Mouse (Mus musculus): ENCODE results near the gene Hist1h4j. TPM values are rescaled to one million over a fixed set of nuclear protein-coding genes. Genes with fewer than 3 reads are reported as not detected.
"Not testable (repeated sequence)": the region's sequence is repeated elsewhere in the genome, so short reads cannot be mapped to it uniquely, and the experiment has no call there.

The Hist1h4j gene
- polyA plus RNA-seq, 1 experiment: 2.4 TPM

- Histone ChIP-seq H3K4me3 (replicated peaks; ENCODE audit: insufficient read depth, low read depth, low read length) (peak within 1 kb of the TSS; percentile 86), H3K27ac (ENCODE audit: insufficient read depth, low read length) (peak within 1 kb of the TSS; percentile 57)
- peak; percentile 76 to 91 for DNase-seq
- under 1% methylated on average over 47 of the region's 50 CpGs for WGBS
- not testable (repeated sequence) for H3K27me3 ChIP-seq (ENCODE audit: control insufficient read depth, insufficient read depth, low read length); H3K4me1 ChIP-seq (ENCODE audit: control insufficient read depth, insufficient read depth, low read length)
- 0 out of 2 replicates have a peak, but pooled peaks have one; percentile 39 for TF ChIP-seq POLR2A (IDR thresholded peaks at IDR 0.05; ENCODE audit: borderline replicate concordance, insufficient read depth, low read length)
Measured at GRCm38 (mm10) chr13:21753524-21754285, 18.8 kb downstream of the Hist1h4j start, which contains the start of the genes Hist1h2ak and Hist1h2bn. TSS of gene Hist1h2ak (minus strand) at chr13:21753827. TSS of gene Hist1h2bn (plus strand) at chr13:21754123.

GRCm38 (mm10) chr13:21754294-21755001 is 19.6 kb downstream of the Hist1h4j start:
- H3K27ac ChIP-seq (ENCODE audit: insufficient read depth, low read length); H3K27me3 ChIP-seq (ENCODE audit: control insufficient read depth, insufficient read depth, low read length); H3K4me1 ChIP-seq (ENCODE audit: control insufficient read depth, insufficient read depth, low read length): not testable (repeated sequence)
- H3K4me3 ChIP-seq (replicated peaks; ENCODE audit: insufficient read depth, low read depth, low read length): peak overlapping the region; percentile 26
- 1% methylated on average over 23 of the region's 26 CpGs for WGBS
- DNase-seq: peak in 1 of 2 experiments; percentile 23

- H3K27me3 ChIP-seq (ENCODE audit: control insufficient read depth, insufficient read depth, low read length): no peaks in the 10 kb centered on the region
- TF ChIP-seq CTCF (IDR thresholded peaks at IDR 0.05; ENCODE audit: borderline replicate concordance, insufficient read depth, low read depth, low read length) (no peak), POLR2A (IDR thresholded peaks at IDR 0.05; ENCODE audit: borderline replicate concordance, insufficient read depth, low read length) (no peak)
- WGBS: 57% methylated on average over 1 of the region's 1 CpGs
- no peak overlapping the region for H3K27ac ChIP-seq (ENCODE audit: insufficient read depth, low read length)
- no peak overlapping the region for H3K4me3 ChIP-seq (replicated peaks; ENCODE audit: insufficient read depth, low read depth, low read length)
- DNase-seq: no peak
- H3K4me1 ChIP-seq (ENCODE audit: control insufficient read depth, insufficient read depth, low read length): no peaks in the 10 kb centered on the region
Measured at GRCm38 (mm10) chr13:21755707-21756106, 20.8 kb downstream of the Hist1h4j start.

GRCm38 (mm10) chr13:21778814-21779766 is 44.2 kb downstream of the Hist1h4j start:
- Histone ChIP-seq H3K4me1 (ENCODE audit: control insufficient read depth, insufficient read depth, low read length) (no peaks in the 10 kb centered on the region; the same call in 1 of the 2 replicates), H3K27ac (ENCODE audit: insufficient read depth, low read length) (0 out of 2 replicates have a peak overlapping the region, but pooled peaks have one; percentile 36), H3K27me3 (ENCODE audit: control insufficient read depth, insufficient read depth, low read length) (no peaks in the 10 kb centered on the region), H3K4me3 (replicated peaks; ENCODE audit: insufficient read depth, low read depth, low read length) (peak overlapping the region; percentile 86)
- 3% methylated on average over 33 of the region's 33 CpGs for WGBS
- DNase-seq: peak; percentile 67 to 82
- peak; percentile 41; the same call in 1 of the 2 replicates for TF ChIP-seq POLR2A (IDR thresholded peaks at IDR 0.05; ENCODE audit: borderline replicate concordance, insufficient read depth, low read length)
- no peak for TF ChIP-seq CTCF (IDR thresholded peaks at IDR 0.05; ENCODE audit: borderline replicate concordance, insufficient read depth, low read depth, low read length)

- Histone ChIP-seq H3K27me3 (ENCODE audit: control insufficient read depth, insufficient read depth, low read length) (no peaks in the 10 kb centered on the region), H3K4me3 (replicated peaks; ENCODE audit: insufficient read depth, low read depth, low read length) (peak within 1 kb of the TSS; percentile 86), H3K27ac (ENCODE audit: insufficient read depth, low read length) (peak within 1 kb of the TSS; percentile 83), H3K4me1 (ENCODE audit: control insufficient read depth, insufficient read depth, low read length) (no peaks in the 10 kb centered on the region; the same call in 1 of the 2 replicates)
- DNase-seq: peak; percentile 81 to 82
- under 1% methylated on average over 44 of the region's 44 CpGs for WGBS
- TF ChIP-seq CTCF (IDR thresholded peaks at IDR 0.05; ENCODE audit: borderline replicate concordance, insufficient read depth, low read depth, low read length): no peak
- TF ChIP-seq POLR2A (IDR thresholded peaks at IDR 0.05; ENCODE audit: borderline replicate concordance, insufficient read depth, low read length): peak; percentile 42; the same call in 1 of the 2 replicates
Measured at GRCm38 (mm10) chr13:21779767-21780731, 45.2 kb downstream of the Hist1h4j start, which contains the start of gene Hist1h1b. TSS of gene Hist1h1b (minus strand) at chr13:21780625.

- no peak for TF ChIP-seq CTCF (IDR thresholded peaks at IDR 0.05; ENCODE audit: borderline replicate concordance, insufficient read depth, low read depth, low read length)
- no peak for TF ChIP-seq POLR2A (IDR thresholded peaks at IDR 0.05; ENCODE audit: borderline replicate concordance, insufficient read depth, low read length)
- Histone ChIP-seq H3K27me3 (ENCODE audit: control insufficient read depth, insufficient read depth, low read length) (no peaks in the 10 kb centered on the region), H3K27ac (ENCODE audit: insufficient read depth, low read length) (no peak overlapping the region), H3K4me1 (ENCODE audit: control insufficient read depth, insufficient read depth, low read length) (no peaks in the 10 kb centered on the region; the same call in 1 of the 2 replicates), H3K4me3 (replicated peaks; ENCODE audit: insufficient read depth, low read depth, low read length) (no peak overlapping the region)
- DNase-seq: no peak
- WGBS: 43% methylated on average over 6 of the region's 6 CpGs
Measured at GRCm38 (mm10) chr13:21781021-21781555, 46.2 kb downstream of the Hist1h4j start.

Measured in cerebellum, adult 2 months (tissue).